Mouse (Mus musculus): ENCODE measurements around the gene Cox4i2. TPM values are rescaled to one million over a fixed set of nuclear protein-coding genes. Genes with fewer than 3 reads are reported as not detected.

The Cox4i2 gene
- polyA plus RNA-seq, 1 experiment from 2014 or later: 18.6 TPM

DNA sequence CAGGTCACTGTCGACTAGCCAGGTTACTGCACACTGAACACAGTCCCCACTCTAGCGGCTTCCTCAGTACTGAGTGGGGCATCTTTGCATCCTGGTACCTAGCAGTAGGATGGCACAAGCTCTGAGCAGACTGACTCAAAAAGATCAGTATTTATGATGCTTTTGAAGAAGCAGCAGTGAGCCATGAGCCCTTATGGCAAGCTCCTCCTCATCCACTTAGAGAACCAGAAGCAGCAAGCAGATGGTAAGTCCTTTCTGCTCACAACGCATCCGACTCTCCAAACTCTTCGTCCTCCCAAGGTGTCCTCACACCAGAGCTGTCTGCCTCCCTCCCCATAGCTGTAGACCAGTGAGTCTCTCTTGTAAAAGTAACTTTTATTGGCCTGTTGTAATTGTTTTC lies 29.3 kb downstream of the Cox4i2 start:
- Histone ChIP-seq H3K9me3 (ENCODE audit: control insufficient read depth, low read length) (no peaks in the 10 kb centered on the region), H3K4me2 (ENCODE audit: low read length) (no peak overlapping the region), H3K9ac (ENCODE audit: low read length) (no peak overlapping the region), H3K4me3 (ENCODE audit: control insufficient read depth in 1 of 2, insufficient read depth in 1 of 2, low read depth in 1 of 2, low read length in 2 of 2) (no peak overlapping the region), H3K27me3 (ENCODE audit: control insufficient read depth, insufficient read depth, low read length) (no peaks in the 10 kb centered on the region), H3K27ac (replicated peaks in 1 of 2; ENCODE audit: control insufficient read depth in 1 of 2, insufficient read depth in 1 of 2, low read depth in 2 of 2, low read length in 2 of 2) (no peak overlapping the region), H3K4me1 (ENCODE audit: control insufficient read depth in 2 of 2, insufficient read depth in 2 of 2, low read length in 2 of 2) (peaks cover 28 to 48% of the 10 kb centered on the region in 2 experiments), H3K36me3 (ENCODE audit: control insufficient read depth, insufficient read depth, low read length) (peaks cover 26% of the 10 kb centered on the region)
- WGBS: 86% methylated on average over 5 of the region's 5 CpGs
- no peak for ATAC-seq (ENCODE audit: insufficient number of reproducible peaks, insufficient read depth, low FRiP score, low read depth)

DNA sequence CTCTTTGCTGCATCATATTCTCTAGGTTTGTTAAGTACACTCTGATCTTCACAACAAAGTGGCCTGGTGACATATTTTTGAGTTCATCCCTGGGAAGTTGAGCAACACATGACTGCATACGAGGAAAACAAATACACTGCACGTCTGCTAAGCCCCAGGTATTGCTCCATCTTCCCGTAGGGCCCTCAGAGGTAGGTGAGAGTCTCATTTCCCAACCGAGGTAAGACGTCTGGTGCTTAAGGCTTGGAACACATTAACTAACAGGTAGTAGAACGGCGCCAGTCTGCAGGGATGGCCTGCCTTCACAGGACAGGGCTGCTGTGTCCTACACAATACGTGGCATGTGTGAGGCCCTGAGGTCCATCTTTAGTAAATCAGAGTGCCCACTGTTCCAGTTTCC lies 30.7 kb downstream of the Cox4i2 start:
- Histone ChIP-seq H3K9ac (ENCODE audit: low read length) (no peak overlapping the region), H3K36me3 (ENCODE audit: control insufficient read depth, insufficient read depth, low read length) (peaks cover 23% of the 10 kb centered on the region), H3K27me3 (ENCODE audit: control insufficient read depth, insufficient read depth, low read length) (no peaks in the 10 kb centered on the region), H3K27ac (replicated peaks in 1 of 2; ENCODE audit: control insufficient read depth in 1 of 2, insufficient read depth in 1 of 2, low read depth in 2 of 2, low read length in 2 of 2) (peak overlapping the region; percentile 98 to 99), H3K4me2 (ENCODE audit: low read length) (peak overlapping the region; percentile 57; the same call in 1 of the 2 replicates), H3K4me1 (ENCODE audit: control insufficient read depth in 2 of 2, insufficient read depth in 2 of 2, low read length in 2 of 2) (peaks cover 41 to 62% of the 10 kb centered on the region in 2 experiments), H3K4me3 (ENCODE audit: control insufficient read depth in 1 of 2, insufficient read depth in 1 of 2, low read depth in 1 of 2, low read length in 2 of 2) (no peak overlapping the region), H3K9me3 (ENCODE audit: control insufficient read depth, low read length) (no peaks in the 10 kb centered on the region)
- 91% methylated on average over 8 of the region's 8 CpGs for WGBS
- no peak for ATAC-seq (ENCODE audit: insufficient number of reproducible peaks, insufficient read depth, low FRiP score, low read depth)

DNA sequence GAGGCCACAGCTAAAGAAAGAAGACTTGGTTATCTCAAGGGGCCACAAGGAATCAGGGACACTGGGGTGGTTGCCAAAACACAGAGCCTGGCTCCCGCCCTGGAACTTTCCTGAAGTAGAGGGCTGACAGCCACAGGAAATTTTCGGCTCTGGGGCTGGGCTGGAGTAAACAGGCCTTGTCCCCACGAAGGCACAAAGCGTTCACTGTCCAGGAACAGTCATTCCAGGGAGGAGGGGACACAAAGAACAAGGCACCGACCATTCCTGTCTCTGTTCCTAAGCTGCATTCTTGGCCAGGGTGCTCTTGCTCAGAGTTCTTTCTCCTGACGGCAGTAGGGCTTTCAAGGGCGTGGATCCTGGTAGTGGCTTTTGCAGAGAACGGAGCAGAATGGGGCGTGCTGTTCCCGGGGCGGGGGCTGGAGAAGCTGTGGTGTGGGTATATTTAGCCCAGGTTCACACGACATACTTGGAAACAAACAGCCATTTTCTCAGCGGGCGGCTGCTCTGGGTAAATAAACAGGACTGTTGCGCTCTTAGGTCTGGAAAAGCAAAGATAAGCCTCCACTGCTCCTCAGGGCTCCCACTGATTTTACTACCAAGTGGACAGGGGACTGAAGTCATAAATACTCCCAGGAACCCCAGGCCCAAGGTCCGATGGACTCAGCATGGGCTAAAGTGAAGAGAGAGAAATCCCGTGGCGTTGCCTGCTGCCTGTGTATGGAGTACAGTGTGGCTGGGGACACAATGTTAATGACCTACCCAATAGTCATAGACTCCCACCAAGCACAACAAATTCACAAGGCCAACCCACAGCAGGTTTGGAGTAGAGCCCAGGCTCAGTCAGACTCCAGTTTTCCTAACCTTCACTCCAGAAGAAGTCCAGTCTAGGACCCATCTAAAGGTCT lies 31.7 kb downstream of the Cox4i2 start:
- peaks cover 15% of the 10 kb centered on the region for H3K36me3 ChIP-seq (ENCODE audit: control insufficient read depth, insufficient read depth, low read length)
- peak overlapping the region; percentile 32 for H3K9ac ChIP-seq (ENCODE audit: low read length)
- H3K4me3 ChIP-seq (ENCODE audit: control insufficient read depth in 1 of 2, insufficient read depth in 1 of 2, low read depth in 1 of 2, low read length in 2 of 2): no peak overlapping the region
- no peaks in the 10 kb centered on the region for H3K27me3 ChIP-seq (ENCODE audit: control insufficient read depth, insufficient read depth, low read length)
- H3K27ac ChIP-seq (replicated peaks in 1 of 2; ENCODE audit: control insufficient read depth in 1 of 2, insufficient read depth in 1 of 2, low read depth in 2 of 2, low read length in 2 of 2): peak overlapping the region; percentile 98 to 99
- H3K9me3 ChIP-seq (ENCODE audit: control insufficient read depth, low read length): no peaks in the 10 kb centered on the region
- 4% methylated on average over 18 of the region's 18 CpGs for WGBS
- peak; percentile 62 for ATAC-seq (ENCODE audit: insufficient number of reproducible peaks, insufficient read depth, low FRiP score, low read depth)
- H3K4me2 ChIP-seq (ENCODE audit: low read length): peak overlapping the region; percentile 57
- peaks cover 46 to 72% of the 10 kb centered on the region in 2 experiments for H3K4me1 ChIP-seq (ENCODE audit: control insufficient read depth in 2 of 2, insufficient read depth in 2 of 2, low read length in 2 of 2)

DNA sequence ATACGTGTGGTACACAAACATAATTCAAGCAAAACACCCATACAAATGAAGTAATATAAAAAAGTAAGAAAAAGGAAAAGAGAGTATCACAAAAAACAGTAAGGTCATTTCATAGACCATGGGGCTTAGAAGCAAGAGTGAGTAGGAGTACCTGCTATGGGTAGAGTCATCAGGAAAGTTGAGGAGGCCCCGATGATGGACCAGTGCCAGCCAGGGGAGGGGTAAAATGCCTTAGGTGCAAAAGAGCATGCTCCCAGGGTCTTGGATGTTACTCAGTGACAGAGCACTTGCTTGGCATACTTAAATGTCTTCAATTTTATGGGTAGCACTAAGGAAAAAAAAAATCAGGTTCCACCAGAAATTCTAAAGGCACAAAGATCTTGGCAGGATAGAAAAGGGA lies 33.2 kb downstream of the Cox4i2 start:
- no peaks in the 10 kb centered on the region for H3K27me3 ChIP-seq (ENCODE audit: control insufficient read depth, insufficient read depth, low read length)
- 83% methylated on average over 2 of the region's 2 CpGs for WGBS
- H3K4me2 ChIP-seq (ENCODE audit: low read length): no peak overlapping the region
- H3K36me3 ChIP-seq (ENCODE audit: control insufficient read depth, insufficient read depth, low read length): peaks cover under 1% of the 10 kb centered on the region; the same call in 1 of the 2 replicates
- ATAC-seq (ENCODE audit: insufficient number of reproducible peaks, insufficient read depth, low FRiP score, low read depth): no peak
- H3K9ac ChIP-seq (ENCODE audit: low read length): no peak overlapping the region
- H3K4me3 ChIP-seq (ENCODE audit: control insufficient read depth in 1 of 2, insufficient read depth in 1 of 2, low read depth in 1 of 2, low read length in 2 of 2): no peak overlapping the region
- H3K9me3 ChIP-seq (ENCODE audit: control insufficient read depth, low read length): no peaks in the 10 kb centered on the region
- H3K4me1 ChIP-seq (ENCODE audit: control insufficient read depth in 2 of 2, insufficient read depth in 2 of 2, low read length in 2 of 2): peaks cover 46 to 80% of the 10 kb centered on the region in 2 experiments
- H3K27ac ChIP-seq (replicated peaks in 1 of 2; ENCODE audit: control insufficient read depth in 1 of 2, insufficient read depth in 1 of 2, low read depth in 2 of 2, low read length in 2 of 2): peak overlapping the region in 1 of 2 experiments; percentile 98; a peak in 2 of 4 replicates

DNA sequence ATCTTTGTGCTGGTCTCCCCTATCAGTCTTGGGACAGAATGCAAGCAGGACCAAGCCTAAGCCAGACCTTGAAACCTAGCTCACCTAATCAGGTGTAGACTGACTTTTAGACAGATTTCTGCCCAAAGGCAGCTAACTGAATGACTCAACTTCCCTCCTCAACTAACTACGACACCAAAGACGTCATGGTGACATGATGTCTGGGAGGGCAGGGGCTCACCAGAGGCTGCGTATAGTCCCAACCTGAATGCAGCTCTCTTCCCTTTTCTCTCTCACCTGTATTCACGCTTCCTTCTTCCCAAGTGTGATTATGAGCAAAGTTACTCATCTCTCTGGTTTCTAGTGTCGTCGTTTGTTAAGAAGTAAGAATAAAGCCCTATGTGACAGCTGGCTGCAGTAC lies 33.6 kb downstream of the Cox4i2 start:
- H3K27ac ChIP-seq (replicated peaks in 1 of 2; ENCODE audit: control insufficient read depth in 1 of 2, insufficient read depth in 1 of 2, low read depth in 2 of 2, low read length in 2 of 2): peak overlapping the region in 1 of 2 experiments; percentile 98; a peak in 1 of 4 replicates
- no peaks in the 10 kb centered on the region for H3K27me3 ChIP-seq (ENCODE audit: control insufficient read depth, insufficient read depth, low read length)
- H3K9ac ChIP-seq (ENCODE audit: low read length): no peak overlapping the region
- H3K4me2 ChIP-seq (ENCODE audit: low read length): no peak overlapping the region
- peaks cover 49 to 80% of the 10 kb centered on the region in 2 experiments for H3K4me1 ChIP-seq (ENCODE audit: control insufficient read depth in 2 of 2, insufficient read depth in 2 of 2, low read length in 2 of 2)
- H3K36me3 ChIP-seq (ENCODE audit: control insufficient read depth, insufficient read depth, low read length): no peaks in the 10 kb centered on the region
- no peak overlapping the region for H3K4me3 ChIP-seq (ENCODE audit: control insufficient read depth in 1 of 2, insufficient read depth in 1 of 2, low read depth in 1 of 2, low read length in 2 of 2)
- ATAC-seq (ENCODE audit: insufficient number of reproducible peaks, insufficient read depth, low FRiP score, low read depth): no peak
- WGBS: 90% methylated on average over 6 of the region's 6 CpGs
- no peaks in the 10 kb centered on the region for H3K9me3 ChIP-seq (ENCODE audit: control insufficient read depth, low read length)

GRCm38 (mm10) chr2:152788892-152789421 lies 35.0 kb downstream of the Cox4i2 start:
- peak; percentile 40 for ATAC-seq (ENCODE audit: insufficient number of reproducible peaks, insufficient read depth, low FRiP score, low read depth)
- H3K4me2 ChIP-seq (ENCODE audit: low read length): peak overlapping the region; percentile 46
- H3K27ac ChIP-seq (replicated peaks in 1 of 2; ENCODE audit: control insufficient read depth in 1 of 2, insufficient read depth in 1 of 2, low read depth in 2 of 2, low read length in 2 of 2): peak overlapping the region; percentile 80 to 84
- H3K36me3 ChIP-seq (ENCODE audit: control insufficient read depth, insufficient read depth, low read length): no peaks in the 10 kb centered on the region
- H3K4me1 ChIP-seq (ENCODE audit: control insufficient read depth in 2 of 2, insufficient read depth in 2 of 2, low read length in 2 of 2): peaks cover 54 to 83% of the 10 kb centered on the region in 2 experiments
- no peaks in the 10 kb centered on the region for H3K9me3 ChIP-seq (ENCODE audit: control insufficient read depth, low read length)
- peak overlapping the region; percentile 36 for H3K9ac ChIP-seq (ENCODE audit: low read length)
- H3K27me3 ChIP-seq (ENCODE audit: control insufficient read depth, insufficient read depth, low read length): no peaks in the 10 kb centered on the region
- H3K4me3 ChIP-seq (ENCODE audit: control insufficient read depth in 1 of 2, insufficient read depth in 1 of 2, low read depth in 1 of 2, low read length in 2 of 2): no peak overlapping the region
- WGBS: 11% methylated on average over 6 of the region's 6 CpGs

DNA sequence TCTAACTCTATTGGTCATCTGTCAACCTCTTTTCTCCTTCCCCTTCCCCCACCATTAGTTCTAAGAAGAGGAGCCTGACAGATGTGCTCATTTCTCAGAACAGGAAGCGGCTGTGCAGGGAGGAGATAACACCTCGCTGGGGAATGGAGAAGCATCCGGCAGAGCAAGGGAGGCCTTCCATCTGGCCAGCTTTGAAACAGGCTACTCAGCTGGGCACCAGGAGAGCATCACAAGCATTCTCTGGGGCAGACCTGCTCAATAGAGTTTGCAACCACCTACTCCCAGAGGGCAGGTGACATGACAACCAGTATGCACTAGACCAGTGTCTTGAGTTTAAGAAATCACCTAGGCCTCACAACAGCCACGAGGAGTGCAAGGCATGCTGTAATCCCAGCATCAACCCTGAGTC lies 35.6 kb downstream of the Cox4i2 start:
- ATAC-seq (ENCODE audit: insufficient number of reproducible peaks, insufficient read depth, low FRiP score, low read depth): peak; percentile 55; the same call in 1 of the 2 replicates
- peaks cover 54 to 81% of the 10 kb centered on the region in 2 experiments for H3K4me1 ChIP-seq (ENCODE audit: control insufficient read depth in 2 of 2, insufficient read depth in 2 of 2, low read length in 2 of 2)
- no peak overlapping the region for H3K4me3 ChIP-seq (ENCODE audit: control insufficient read depth in 1 of 2, insufficient read depth in 1 of 2, low read depth in 1 of 2, low read length in 2 of 2)
- H3K9me3 ChIP-seq (ENCODE audit: control insufficient read depth, low read length): no peaks in the 10 kb centered on the region
- peak overlapping the region; percentile 80 to 84 for H3K27ac ChIP-seq (replicated peaks in 1 of 2; ENCODE audit: control insufficient read depth in 1 of 2, insufficient read depth in 1 of 2, low read depth in 2 of 2, low read length in 2 of 2)
- peak overlapping the region; percentile 46 for H3K4me2 ChIP-seq (ENCODE audit: low read length)
- 8% methylated on average over 4 of the region's 4 CpGs for WGBS
- no peaks in the 10 kb centered on the region for H3K27me3 ChIP-seq (ENCODE audit: control insufficient read depth, insufficient read depth, low read length)
- H3K9ac ChIP-seq (ENCODE audit: low read length): peak overlapping the region; percentile 36
- no peaks in the 10 kb centered on the region for H3K36me3 ChIP-seq (ENCODE audit: control insufficient read depth, insufficient read depth, low read length)
